Mouse (Mus musculus) liver, adult 2 months (tissue): Measurements from ENCODE around the gene Mns1.

Experiments used
- CTCF ChIP-seq: fragments of 200-500 bp; IDR thresholded peaks from 2 replicates; pipeline ENCODE4 v1.5.1; 2011; ENCODE audit warnings: low read depth, low read length, control low read depth
- POLR2A ChIP-seq: fragments of 200-500 bp; IDR thresholded peaks from 2 replicates; pipeline ENCODE4 v1.6.1; 2011; ENCODE audit warnings: low read length, control low read depth; ENCODE audit not compliant: insufficient read depth; ENCODE audit errors: extremely low read depth

GRCm38 (mm10) chr9:72388934-72389333 lies 48.9 kb upstream of the Mns1 start:
- no peak for TF ChIP-seq CTCF
- no peak for TF ChIP-seq POLR2A
